Mouse (Mus musculus) kidney, adult 9 months (tissue): ENCODE measurements around the gene Foxd2.

Experiments used
- DNase-seq: peaks from one replicate; pipeline ENCODE4 v3.0.0; 2022

The Foxd2 gene

DNA sequence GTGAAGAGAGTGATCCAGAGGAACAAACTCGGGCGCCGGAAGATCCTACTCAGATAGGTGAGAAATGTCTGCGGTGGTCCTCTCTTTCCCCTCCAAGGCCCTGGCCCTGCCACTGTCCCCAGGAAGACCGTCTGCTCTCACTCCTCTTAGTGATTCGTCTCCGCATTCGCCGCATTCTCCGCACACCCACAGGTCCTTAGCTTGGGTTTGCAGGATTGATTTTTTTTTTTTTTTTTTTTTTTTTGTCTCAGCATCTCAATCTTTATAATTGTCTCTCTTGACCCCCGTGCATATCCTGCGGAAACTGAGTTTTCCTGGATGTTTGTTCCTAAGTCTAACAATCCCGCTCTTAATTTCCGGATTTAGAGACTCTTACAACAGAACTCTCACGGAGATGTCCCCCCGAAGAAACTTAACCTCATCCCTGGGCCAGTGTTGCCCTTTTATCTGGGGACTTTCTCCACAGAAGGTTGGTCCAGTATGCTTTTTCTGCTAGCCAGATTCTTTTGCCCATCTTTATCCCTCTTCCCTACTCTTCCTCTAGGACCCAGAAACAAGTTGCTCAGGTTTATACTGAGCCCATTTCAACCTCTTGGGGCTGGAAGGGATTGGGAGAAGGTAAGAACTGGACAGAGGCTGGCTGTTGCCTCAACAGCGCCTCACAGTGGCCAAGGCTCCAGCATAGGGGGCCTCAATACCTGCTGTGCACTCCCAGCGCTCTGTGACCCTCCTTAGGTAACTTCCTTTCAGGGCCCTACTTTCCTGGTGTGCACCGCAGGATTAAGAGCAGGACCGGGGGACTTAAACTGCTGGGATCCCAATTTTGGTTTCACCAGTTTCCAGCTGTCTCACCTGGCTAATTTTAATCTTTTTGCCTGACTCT, 1.2 kb upstream of the Foxd2 start:
- DNase-seq: peak; percentile 24

GRCm38 (mm10) chr4:114907951-114908828, 483 bp downstream of the Foxd2 start:
- peak; percentile 25 for DNase-seq

DNA sequence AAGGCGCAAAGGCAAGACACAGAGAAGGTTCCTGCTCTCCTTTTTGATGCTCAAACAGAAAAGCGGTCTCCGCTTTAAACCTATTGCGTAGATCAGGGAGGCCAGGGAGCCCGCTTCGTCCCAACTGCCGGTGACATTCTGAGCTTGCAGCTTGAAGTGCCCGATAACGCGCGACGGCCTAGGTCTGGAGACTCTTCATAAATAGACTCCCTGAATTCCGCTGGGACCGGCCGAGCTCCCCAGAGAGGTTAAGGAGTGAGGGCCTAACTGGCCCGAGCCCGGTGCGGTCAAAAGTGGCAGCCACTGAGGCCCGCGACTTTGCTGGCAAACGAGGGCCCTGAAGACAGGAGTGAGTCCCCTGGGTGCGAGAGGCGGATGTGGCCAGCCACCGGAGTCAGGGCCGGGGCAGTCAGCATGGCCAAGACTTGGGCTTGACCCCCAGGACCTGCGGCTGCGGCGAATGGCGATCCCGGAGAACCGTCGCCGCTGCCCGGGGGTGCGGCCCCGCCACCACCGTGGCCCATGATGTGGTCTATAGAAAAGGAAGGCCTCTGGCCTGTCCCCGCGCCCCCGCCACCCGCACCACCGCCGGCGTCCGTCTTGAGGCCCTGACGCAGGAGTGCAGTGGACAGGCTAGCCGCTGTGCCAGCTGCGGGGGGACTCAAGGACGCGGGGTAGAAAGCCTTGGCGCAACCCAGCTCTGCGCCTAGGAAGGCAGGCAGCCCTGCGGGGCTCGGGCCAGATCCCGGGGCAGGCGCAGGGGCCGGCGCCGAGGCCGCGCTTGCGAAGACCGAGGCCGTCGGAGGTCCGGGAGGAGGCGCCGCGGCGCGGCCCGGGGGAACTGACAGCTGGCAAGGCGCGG, 1.4 kb downstream of the Foxd2 start:
- no peak for DNase-seq

GRCm38 (mm10) chr4:114905969-114906680, 2.5 kb downstream of the Foxd2 start:
- DNase-seq: no peak

- DNase-seq: no peak
Measured at GRCm38 (mm10) chr4:114905501-114905900, 3.2 kb downstream of the Foxd2 start.

GRCm38 (mm10) chr4:114903422-114903782, 5.3 kb downstream of the Foxd2 start:
- DNase-seq: no peak

DNA sequence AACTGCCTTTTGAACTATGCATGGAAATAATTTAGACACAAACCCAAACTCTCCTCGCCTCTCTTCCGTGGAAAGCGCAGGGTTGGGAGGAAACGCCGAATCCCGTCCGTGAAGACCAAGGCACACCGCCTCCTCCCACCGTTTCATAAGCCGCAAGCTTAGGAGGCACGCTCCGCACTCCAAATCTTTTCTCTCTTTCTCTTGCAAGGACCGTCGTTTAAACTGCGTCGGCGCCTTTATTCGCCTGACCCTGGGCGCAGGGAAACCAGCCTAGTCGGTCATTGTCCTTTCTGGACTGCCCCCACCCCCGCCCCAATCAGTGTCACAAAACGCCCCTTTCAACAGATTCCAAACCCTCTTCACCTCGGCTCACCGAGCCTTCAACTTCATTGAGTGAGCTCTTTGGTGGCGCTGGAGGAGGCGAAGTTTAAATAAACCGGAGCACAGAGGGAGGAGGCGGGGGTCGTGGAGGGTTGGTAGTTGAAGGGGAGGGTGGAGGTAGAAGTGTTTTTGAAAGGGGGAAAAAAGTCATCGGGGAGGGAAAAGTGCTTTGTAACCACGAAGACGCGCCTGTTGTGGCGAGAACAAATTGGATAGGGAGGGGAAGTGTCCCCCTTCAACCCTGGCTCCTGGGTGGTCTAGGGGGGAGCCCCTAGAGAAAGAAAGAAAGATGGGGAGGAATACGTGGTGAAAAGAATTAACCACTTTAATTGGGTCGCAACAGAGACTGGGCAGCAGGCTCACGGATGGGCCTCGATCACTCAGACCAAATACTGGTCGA, 5.8 kb downstream of the Foxd2 start:
- DNase-seq: no peak

- DNase-seq: no peak
Measured at GRCm38 (mm10) chr4:114901643-114902351, 6.9 kb downstream of the Foxd2 start.

GRCm38 (mm10) chr4:114900866-114901642, 7.6 kb downstream of the Foxd2 start:
- DNase-seq: no peak

GRCm38 (mm10) chr4:114899885-114900284, 8.8 kb downstream of the Foxd2 start:
- DNase-seq: no peak

GRCm38 (mm10) chr4:114897853-114898252, 10.8 kb downstream of the Foxd2 start:
- peak; percentile 34 for DNase-seq

GRCm38 (mm10) chr4:114882232-114882631, 26.4 kb downstream of the Foxd2 start:
- DNase-seq: no peak

- no peak for DNase-seq
Measured at GRCm38 (mm10) chr4:114876441-114876972, 32.2 kb downstream of the Foxd2 start.

DNA sequence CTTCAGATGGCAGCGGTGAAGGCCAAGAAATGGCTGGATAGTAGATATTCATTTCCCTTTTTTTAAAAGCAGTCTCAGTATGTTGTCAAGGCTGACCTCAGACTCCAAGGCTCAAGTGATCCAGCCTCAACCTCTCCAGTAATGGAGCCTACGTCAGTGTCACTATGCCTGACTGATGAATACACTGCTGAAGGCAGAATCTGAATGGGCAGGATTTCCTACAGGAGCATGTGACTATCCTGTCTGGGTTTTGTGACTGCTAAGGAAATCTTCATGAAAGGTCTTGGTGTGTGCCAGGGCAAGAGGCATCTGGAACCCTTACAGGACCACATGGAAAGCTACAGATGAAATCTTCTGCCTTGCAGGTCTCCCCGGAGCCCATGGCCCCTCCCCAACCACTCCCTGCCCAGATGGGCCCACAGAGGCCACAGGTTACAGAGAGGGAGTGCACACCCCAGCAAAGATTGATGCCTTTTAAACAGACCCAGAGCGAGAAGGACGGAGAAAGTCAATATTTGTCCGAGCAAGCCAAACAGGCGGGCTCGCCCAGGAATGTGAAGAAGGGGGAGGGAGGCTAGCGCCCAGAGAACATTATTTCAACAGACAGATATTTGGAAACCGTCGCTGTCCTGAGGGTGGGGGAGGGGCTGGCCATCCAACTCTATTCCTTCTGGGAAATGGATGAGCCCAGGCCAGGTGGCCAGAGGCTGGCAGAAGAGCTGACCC, 38.7 kb downstream of the Foxd2 start:
- DNase-seq: peak; percentile 11

DNA sequence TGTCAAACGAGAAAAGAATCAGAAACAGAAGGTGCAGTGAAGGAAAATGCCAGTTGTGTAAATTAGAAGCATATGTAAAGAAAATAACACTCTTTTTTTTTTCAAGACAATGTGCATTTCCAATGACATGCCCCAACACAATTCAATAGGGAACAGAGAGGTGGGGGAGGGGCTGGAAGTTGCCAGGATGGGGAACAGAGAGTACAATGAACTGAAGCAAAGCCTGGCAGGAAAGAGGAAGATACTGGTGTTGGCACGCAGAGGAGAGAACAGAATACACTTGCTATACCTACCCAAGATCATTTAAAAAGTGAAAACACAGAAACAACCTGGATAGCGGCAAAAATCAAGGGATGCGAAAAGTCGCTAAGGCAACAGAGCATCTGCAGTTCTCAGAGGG, 45.5 kb downstream of the Foxd2 start:
- DNase-seq: no peak

GRCm38 (mm10) chr4:114858426-114858825, 50.2 kb downstream of the Foxd2 start:
- DNase-seq: no peak
